Mouse (Mus musculus) CH12.LX (cell line): ENCODE data around the gene Alk. TPM values are rescaled to one million over a fixed set of nuclear protein-coding genes. Genes with fewer than 3 reads are reported as not detected.

Experiments used
- DNase-seq: peaks from one replicate; pipeline ENCODE4 v3.0.0-alpha.2; 2013; ENCODE audit errors: extremely low read depth
- H3K27ac ChIP-seq: 2 replicates; pipeline ENCODE4 v1.5.1; 2012; ENCODE audit warnings: low read depth, mild to moderate bottlenecking, control low read depth, moderate library complexity; ENCODE audit not compliant: insufficient read depth
- H3K27me3 ChIP-seq: replicated peaks from 2 replicates; pipeline ENCODE3; 2012; ENCODE audit warnings: inconsistent platforms
- H3K36me3 ChIP-seq, 2 experiments: replicated peaks in 1 of 2; 2 replicates each; pipeline versions ENCODE3 to v1.6.1; 2012; ENCODE audit warnings: inconsistent platforms in 1 of 2, low read length in 1 of 2, mild to moderate bottlenecking in 1 of 2, mixed read lengths in 1 of 2, moderate library complexity in 1 of 2; ENCODE audit not compliant: control insufficient read depth in 1 of 2, insufficient read depth in 1 of 2
- H3K4me1 ChIP-seq, 2 experiments: 2 replicates each; pipeline ENCODE4 v1.6.1; 2012; ENCODE audit warnings: inconsistent platforms in 1 of 2, moderate library complexity in 1 of 2; ENCODE audit not compliant: insufficient read depth in 2 of 2, control insufficient read depth in 1 of 2
- H3K4me2 ChIP-seq: 2 replicates; pipeline ENCODE4 v1.6.1; 2012; ENCODE audit warnings: low read depth, mild to moderate bottlenecking, control low read depth; ENCODE audit not compliant: poor library complexity, insufficient read depth, severe bottlenecking
- H3K4me3 ChIP-seq, 3 experiments: fragments of 150-350 bp in 1 of 3; sonication (generic) in 1 of 3; replicated peaks in 1 of 3; 2 replicates each; pipeline versions ENCODE3 to v1.5.1; 2011 to 2012; ENCODE audit warnings: low read depth in 2 of 3, low read length in 2 of 3, mild to moderate bottlenecking in 2 of 3, moderate library complexity in 2 of 3, control low read depth in 1 of 3, improper control_type of control experiment in 1 of 3, inconsistent platforms in 1 of 3, mixed read lengths in 1 of 3; ENCODE audit not compliant: poor library complexity in 1 of 3
- H3K79me2 ChIP-seq: replicated peaks from 2 replicates; pipeline ENCODE4 v1.6.1; 2012; ENCODE audit warnings: mild to moderate bottlenecking, moderate library complexity; ENCODE audit not compliant: control insufficient read depth, poor library complexity, insufficient read depth, severe bottlenecking; ENCODE audit errors: extremely low read depth
- H3K9ac ChIP-seq: 2 replicates; pipeline ENCODE4 v1.6.1; 2012; ENCODE audit warnings: low read depth, mild to moderate bottlenecking, control low read depth, moderate library complexity; ENCODE audit not compliant: insufficient read depth
- H3K9me3 ChIP-seq: replicated peaks from 2 replicates; pipeline ENCODE3; 2012; ENCODE audit warnings: low read length, inconsistent platforms, mixed read lengths
- E2F4 ChIP-seq: IDR thresholded peaks from 2 replicates; pipeline ENCODE4 v1.6.1; 2011; ENCODE audit warnings: low read depth, low read length, improper control_type of control experiment; ENCODE audit not compliant: insufficient replicate concordance
- HCFC1 ChIP-seq: IDR thresholded peaks from 2 replicates; pipeline ENCODE4 v1.6.1; 2012; ENCODE audit warnings: low read depth, mild to moderate bottlenecking, inconsistent platforms, low read length, improper control_type of control experiment
- IRF4 ChIP-seq: IDR thresholded peaks from 2 replicates; pipeline ENCODE4 v1.6.1; 2014; ENCODE audit warnings: low read depth, mild to moderate bottlenecking, inconsistent platforms, low read length, improper control_type of control experiment
- JUN ChIP-seq: IDR thresholded peaks from 2 replicates; pipeline ENCODE4 v1.6.1; 2011; ENCODE audit warnings: low read depth, mild to moderate bottlenecking, low read length, improper control_type of control experiment, moderate library complexity; ENCODE audit not compliant: insufficient read depth
- MAX ChIP-seq: IDR thresholded peaks from 2 replicates; pipeline ENCODE4 v1.6.1; 2011; ENCODE audit warnings: low read length, improper control_type of control experiment
- MAZ ChIP-seq: IDR thresholded peaks from 2 replicates; pipeline ENCODE4 v1.6.1; 2012; ENCODE audit warnings: low read depth, mild to moderate bottlenecking, inconsistent platforms, low read length, improper control_type of control experiment, moderate library complexity
- MEF2A ChIP-seq: IDR thresholded peaks from 2 replicates; pipeline ENCODE4 v1.6.1; 2014; ENCODE audit warnings: low read depth, mild to moderate bottlenecking, inconsistent platforms, low read length, improper control_type of control experiment, borderline replicate concordance
- PAX5 ChIP-seq: IDR thresholded peaks from 2 replicates; pipeline ENCODE4 v1.6.1; 2012; ENCODE audit warnings: low read length, inconsistent platforms, mixed read lengths
- POLR2AphosphoS2 ChIP-seq: IDR thresholded peaks from 2 replicates; pipeline ENCODE4 v1.6.1; 2011; ENCODE audit warnings: low read depth, low read length, improper control_type of control experiment
- SMC3 ChIP-seq: IDR thresholded peaks from 2 replicates; pipeline ENCODE4 v1.6.1; 2011; ENCODE audit warnings: low read depth, low read length, improper control_type of control experiment
- TBP ChIP-seq: conservative IDR thresholded peaks from 2 replicates; pipeline ENCODE4 v1.6.1; 2011; ENCODE audit warnings: low read depth, low read length, improper control_type of control experiment
- dilution Hi-C: fragments of 300-500 bp; cut with MboI; formaldehyde crosslinking; loops from 2 replicates; pipeline ENCODE4 v1.14.3; 2020; ENCODE audit warnings: low sequenced_read_pairs; ENCODE audit not compliant: extremely low pct_unique_long_range_greater_than_20kb, extremely low pct_ligation_motif_present
- in situ Hi-C: fragments of 300-500 bp; cut with MboI; formaldehyde crosslinking; loops from 3 replicates; pipeline ENCODE4 v1.14.3; 2019; ENCODE audit warnings: low sequenced_read_pairs, low pct_ligation_motif_present, low pct_unique_long_range_greater_than_20kb, mixed read lengths
- polyA plus RNA-seq: library from polyadenylated mRNA; unstranded; fragments of >175 nt; gene quantifications from 2 replicates; pipeline ENCODE4 v1.2.1, GENCODE M21; 2012; ENCODE audit warnings: low read depth; ENCODE audit not compliant: insufficient read length
- total RNA-seq, 2 experiments: library from RNA; depleted of rRNA; stranded (reverse); fragments of 300-350 nt in 1 of 2; fragments of >200 nt in 1 of 2; gene quantifications; 2 replicates each; pipeline ENCODE4 v1.2.3; 2012 to 2014

Gene Alk
- total and polyA plus RNA-seq, 3 experiments: 0.38 to 0.63 (median 0.44) TPM

DNA sequence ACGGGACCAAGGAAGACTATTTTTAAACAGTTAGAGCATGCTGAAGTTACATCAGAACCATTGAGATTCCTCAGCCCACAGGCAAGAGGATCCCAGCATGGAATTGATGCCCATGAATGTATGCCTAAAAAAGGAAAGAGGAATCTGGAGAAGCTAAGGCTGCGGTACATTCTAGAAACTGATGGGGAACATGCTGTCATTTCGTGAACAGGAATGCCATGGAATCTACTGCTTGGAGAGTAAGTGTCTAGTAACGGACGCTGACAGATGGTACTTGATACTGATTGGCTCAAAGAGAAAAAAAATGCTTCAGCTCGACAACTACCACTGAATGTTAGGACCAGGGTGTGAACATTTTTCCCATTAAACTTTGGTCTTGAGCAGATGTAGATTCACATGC, 69.1 kb downstream of the Alk start:
- Histone ChIP-seq H3K36me3 (no peaks in the 10 kb centered on the region), H3K79me2 (no peaks in the 10 kb centered on the region), H3K9ac (no peak overlapping the region), H3K9me3 (peaks cover 6% of the 10 kb centered on the region), H3K4me3 (no peak overlapping the region), H3K27ac (no peak overlapping the region), H3K4me2 (no peak overlapping the region), H3K27me3 (no peaks in the 10 kb centered on the region), H3K4me1 (no peaks in the 10 kb centered on the region)
- no peak for TF ChIP-seq MAZ
- no peak for TF ChIP-seq POLR2AphosphoS2
- no peak for TF ChIP-seq HCFC1
- no peak for TF ChIP-seq E2F4
- no peak for TF ChIP-seq PAX5
- TF ChIP-seq MAX: no peak
- no peak for TF ChIP-seq IRF4
- no peak for TF ChIP-seq MEF2A
- in situ Hi-C loops (no loop called here), dilution Hi-C loops (no loop called here)
- no peak for DNase-seq

DNA sequence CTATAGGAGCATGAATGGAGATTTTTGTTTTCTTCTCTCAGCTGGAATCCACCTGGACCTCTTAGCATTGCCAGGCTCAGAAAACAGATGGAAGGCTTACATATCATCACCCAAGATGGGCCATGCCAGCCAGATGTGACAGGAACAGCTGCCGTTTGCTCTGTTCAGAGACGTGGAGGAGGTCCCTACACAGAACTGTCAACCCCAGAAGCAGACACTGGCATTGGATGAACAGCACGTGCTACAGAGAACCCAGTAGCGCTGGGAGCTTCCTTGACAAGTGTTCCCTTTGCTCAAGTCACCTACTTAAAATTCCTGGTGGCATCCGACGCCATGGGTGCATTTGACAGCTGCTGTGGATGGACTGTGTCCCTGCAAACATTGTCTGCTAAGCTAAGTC, 72.2 kb downstream of the Alk start:
- H3K36me3 ChIP-seq: no peaks in the 10 kb centered on the region
- TF ChIP-seq SMC3: no peak
- TF ChIP-seq, all 38 proteins: peak for 0
- no peak for DNase-seq
- H3K4me3 ChIP-seq: no peak overlapping the region
- H3K9me3 ChIP-seq: peaks cover under 1% of the 10 kb centered on the region
- H3K79me2 ChIP-seq: no peaks in the 10 kb centered on the region
- in situ Hi-C loops (no loop called here), dilution Hi-C loops (no loop called here)
- H3K27ac ChIP-seq: no peak overlapping the region
- H3K27me3 ChIP-seq: no peaks in the 10 kb centered on the region
- no peak overlapping the region for H3K9ac ChIP-seq
- H3K4me1 ChIP-seq: peaks cover 0 to 3% of the 10 kb centered on the region in 2 experiments; a peak in 2 of 4 replicates
- no peak overlapping the region for H3K4me2 ChIP-seq

DNA sequence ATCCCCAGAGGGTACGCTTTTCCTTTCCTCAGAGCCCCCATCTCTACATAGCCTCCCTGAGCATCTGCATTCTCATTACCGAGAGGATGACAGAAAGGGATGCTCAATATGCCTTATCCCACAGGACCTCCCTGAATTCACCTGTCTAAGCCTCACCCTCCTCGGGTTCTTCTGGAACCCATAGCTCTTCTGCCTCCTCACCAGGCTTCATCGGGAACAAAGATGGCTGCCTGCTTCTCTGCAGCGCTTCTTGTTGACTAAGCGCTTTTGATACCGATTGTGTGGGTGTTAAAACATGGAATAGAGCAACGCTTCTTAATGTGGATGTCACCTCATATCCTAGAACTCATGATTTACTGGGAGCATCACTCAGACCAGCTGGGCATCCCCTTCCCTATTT, 75.9 kb downstream of the Alk start:
- H3K9ac ChIP-seq: no peak overlapping the region
- H3K9me3 ChIP-seq: no peaks in the 10 kb centered on the region
- in situ Hi-C loops: no loop called here
- H3K27me3 ChIP-seq: no peaks in the 10 kb centered on the region
- no peak overlapping the region for H3K27ac ChIP-seq
- dilution Hi-C loops: no loop called here
- H3K36me3 ChIP-seq: no peaks in the 10 kb centered on the region
- H3K4me1 ChIP-seq: peaks cover 2 to 21% of the 10 kb centered on the region in 2 experiments; a peak in 2 of 4 replicates
- H3K4me2 ChIP-seq: no peak overlapping the region
- TF ChIP-seq TBP (no peak), MEF2A (no peak), JUN (no peak)
- no peaks in the 10 kb centered on the region for H3K79me2 ChIP-seq
- H3K4me3 ChIP-seq: no peak overlapping the region
- DNase-seq: no peak
